Mouse (Mus musculus) A20 (cell line): Measurements from ENCODE around the gene Gabpa.

Experiments
- DNase-seq: peaks from one replicate; pipeline ENCODE4 v3.0.0-alpha.2; 2011; ENCODE audit warnings: low read depth, low spot score

Gabpa gene

GRCm38 (mm10) chr16:84853492-84853891 lies 18.8 kb downstream of the Gabpa start:
- DNase-seq = no peak

- no peak for DNase-seq
Observed at GRCm38 (mm10) chr16:84864656-84865055, 29.9 kb downstream of the Gabpa start.

- no peak for DNase-seq
Observed at GRCm38 (mm10) chr16:84873805-84874204, 39.1 kb downstream of the Gabpa start.

- DNase-seq = no peak
Observed at GRCm38 (mm10) chr16:84875012-84875717, 40.4 kb downstream of the Gabpa start.

GRCm38 (mm10) chr16:84875718-84876035 lies 41.0 kb downstream of the Gabpa start:
- DNase-seq = no peak

GRCm38 (mm10) chr16:84876082-84876481 lies 41.4 kb downstream of the Gabpa start:
- DNase-seq = no peak

GRCm38 (mm10) chr16:84879146-84879545 lies 44.4 kb downstream of the Gabpa start:
- DNase-seq = peak; percentile 71

- DNase-seq = no peak
Observed at GRCm38 (mm10) chr16:84881168-84881567, 46.4 kb downstream of the Gabpa start.

GRCm38 (mm10) chr16:84881754-84882321 lies 47.1 kb downstream of the Gabpa start:
- peak; percentile 30 for DNase-seq

- no peak for DNase-seq
Observed at GRCm38 (mm10) chr16:84884572-84884971, 49.8 kb downstream of the Gabpa start.

- DNase-seq = no peak
Observed at GRCm38 (mm10) chr16:84902995-84903394, 68.3 kb downstream of the Gabpa start.

- no peak for DNase-seq
Observed at GRCm38 (mm10) chr16:84911477-84912165, 76.9 kb downstream of the Gabpa start.
